In the genomic region with DNA sequence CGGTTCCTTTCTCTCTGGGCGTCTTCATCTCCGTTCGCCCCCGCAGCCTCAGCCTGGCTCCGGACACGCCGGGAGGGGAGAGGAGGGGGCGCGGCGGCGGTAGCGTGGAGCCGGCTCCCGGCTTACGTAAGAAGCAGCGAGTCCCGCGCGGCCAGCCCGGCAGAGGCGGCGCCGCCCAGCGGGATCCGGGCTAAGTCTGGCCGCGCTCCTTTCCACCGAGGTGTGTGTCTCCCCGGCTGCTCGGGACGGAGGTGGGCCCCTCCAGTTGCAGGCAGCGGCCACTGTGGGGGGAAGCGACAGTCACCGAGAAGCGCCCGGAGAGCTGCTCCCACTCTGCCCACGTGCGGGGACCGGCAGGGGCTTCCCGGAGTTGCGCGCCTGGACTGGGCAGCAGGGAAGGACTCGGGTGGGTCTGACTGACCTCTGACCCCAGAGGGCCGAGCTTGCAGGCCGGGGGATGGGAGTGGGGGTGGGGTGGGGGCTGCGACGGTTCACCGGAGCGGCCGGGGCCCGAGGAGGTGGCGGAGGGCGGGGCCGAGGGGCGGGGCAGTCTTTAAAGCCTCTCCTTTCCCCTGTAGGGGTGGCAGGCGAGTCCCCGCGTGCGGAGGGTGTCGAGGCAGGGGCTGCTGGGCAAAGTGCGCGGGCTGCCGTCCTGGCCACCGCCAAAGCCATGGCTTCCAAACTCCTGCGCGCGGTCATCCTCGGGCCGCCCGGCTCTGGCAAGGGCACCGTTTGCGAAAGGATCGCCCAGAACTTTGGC, we compare ENCODE assay signal across 8 mouse cellular contexts. TPM values are rescaled to one million over a fixed set of nuclear protein-coding genes. Genes with fewer than 3 reads are reported as not detected.
DNase-seq lines count a peak whose midpoint lies in the region; ATAC-seq and TF ChIP-seq lines count a peak whose summit lies in the region.

A gene (plus strand): TSS at position 127 of the 760 bp plus-strand sequence.

- peak; percentile 74 for DNase-seq in Muller cell, postnatal 12 days (ENCODE audit: inconsistent ontology term)
- DNase-seq in cerebellum, adult 11-12 months: peak; percentile 81
- peak; percentile 48 for DNase-seq in forebrain, postnatal 0 days
- peak; percentile 60 for DNase-seq in heart, postnatal 4 days
- peak; percentile 24 to 56 for DNase-seq in layer of hippocampus, adult 8-10 months (ENCODE audit: low spot score in 2 of 2)
- DNase-seq in ovary, postnatal 36 days (ENCODE audit: low spot score): peak; percentile 58
- DNase-seq in yolk sac, embryonic 10.5 days (ENCODE audit: low spot score): peak; percentile 87

- 1% methylated on average over 63 of the region's 74 CpGs for WGBS in forebrain, postnatal 0 days
- WGBS in lung, embryonic 16.5 days: under 1% methylated on average over 67 of the region's 74 CpGs

- H3K27me3 ChIP-seq in forebrain, postnatal 0 days (ENCODE audit: insufficient read depth, low read length): no peaks in the 10 kb centered on the region
- no peaks in the 10 kb centered on the region; the same call in 1 of the 2 replicates for H3K27me3 ChIP-seq in lung, embryonic 16.5 days (ENCODE audit: control insufficient read depth, insufficient read depth, low read depth, low read length)

- TF ChIP-seq CTCF in forebrain, postnatal 0 days (IDR thresholded peaks at IDR 0.05; ENCODE audit: low read depth): 0 out of 2 replicates have a peak, but pooled peaks have one; percentile 7

- H3K27ac ChIP-seq in forebrain, postnatal 0 days (ENCODE audit: low read depth, low read length): no peak within 1 kb of the TSS
- peak within 1 kb of the TSS; percentile 43 for H3K27ac ChIP-seq in lung, embryonic 16.5 days (ENCODE audit: low read length)

- H3K4me2 ChIP-seq in forebrain, postnatal 0 days (ENCODE audit: low read depth): peak within 1 kb of the TSS; percentile 98
- H3K4me2 ChIP-seq in lung, embryonic 16.5 days (ENCODE audit: low read depth, low read length): peak within 1 kb of the TSS; percentile 99

- H3K4me1 ChIP-seq in forebrain, postnatal 0 days (ENCODE audit: insufficient read depth): no peaks in the 10 kb centered on the region; the same call in 1 of the 2 replicates
- H3K4me1 ChIP-seq in lung, embryonic 16.5 days (replicated peaks; ENCODE audit: control insufficient read depth, insufficient read depth, low read length): peaks cover 4% of the 10 kb centered on the region; the same call in 1 of the 2 replicates

- ATAC-seq in forebrain, postnatal 0 days: peak; percentile 61
- ATAC-seq in lung, embryonic 16.5 days (ENCODE audit: low read depth): peak; percentile 87

- no peaks in the 10 kb centered on the region for H3K36me3 ChIP-seq in forebrain, postnatal 0 days (ENCODE audit: insufficient read depth)
- H3K36me3 ChIP-seq in lung, embryonic 16.5 days (ENCODE audit: control insufficient read depth, insufficient read depth, low read length): no peaks in the 10 kb centered on the region

- H3K9me3 ChIP-seq in forebrain, postnatal 0 days (ENCODE audit: low read length): no peaks in the 10 kb centered on the region
- H3K9me3 ChIP-seq in lung, embryonic 16.5 days (ENCODE audit: control insufficient read depth, low read length): no peaks in the 10 kb centered on the region

- H3K9ac ChIP-seq in forebrain, postnatal 0 days: peak within 1 kb of the TSS; percentile 57
- H3K9ac ChIP-seq in lung, embryonic 16.5 days (ENCODE audit: low read length): peak within 1 kb of the TSS; percentile 79

- H3K4me3 ChIP-seq in forebrain, postnatal 0 days (ENCODE audit: low read depth, low read length): peak within 1 kb of the TSS; percentile 61
- peak within 1 kb of the TSS; percentile 71 for H3K4me3 ChIP-seq in lung, embryonic 16.5 days (ENCODE audit: low read length)

RNA-seq across cellular contexts. Expression of the gene that starts here (rescaled TPM):
- 8.4 and 10.2 TPM in 2 replicates for total RNA-seq in forebrain, postnatal 0 days (2014; rRNA removed)
- 4.3 and 6.0 TPM in 2 replicates for polyA plus RNA-seq in forebrain, postnatal 0 days (2015; fragmentation: Nextera tagmentation; extraction: Ambion mirVana)
- 10 to 100 TPM; 16.2 to 17.4 TPM for total RNA-seq in heart, postnatal 4 days (2021)
- total RNA-seq in layer of hippocampus, adult 8-10 months (2022): 10 to 100 TPM; 49.4 to 89.0 (median 61.8) TPM
- polyA plus RNA-seq in lung, embryonic 16.5 days (2015; fragmentation: Nextera tagmentation; extraction: Ambion mirVana): 21.1 and 21.3 TPM in 2 replicates
